In genomic region chr11:115634109-115634508, GRCm38 (mm10) we compare ENCODE assay signal across 1 mouse cellular context.
TF ChIP-seq lines count a peak whose summit lies in the region.

No protein-coding gene starts in this region.

TF ChIP-seq in CH12.LX, 34 proteins besides CTCF, POLR2A, EP300 and RAD21 (continued from another document):
- peak; percentile 71 for TF ChIP-seq USF1 (IDR thresholded peaks at IDR 0.05; ENCODE audit: low read depth, low read length)
- TF ChIP-seq PAX5 (IDR thresholded peaks at IDR 0.05; ENCODE audit: low read length) = no peak
- no peak for TF ChIP-seq MAZ (IDR thresholded peaks at IDR 0.05; ENCODE audit: low read depth, low read length)
- TF ChIP-seq GABPA (IDR thresholded peaks at IDR 0.05; ENCODE audit: insufficient replicate concordance, low read depth, low read length) = no peak
- no peak for TF ChIP-seq SMC3 (IDR thresholded peaks at IDR 0.05; ENCODE audit: low read depth, low read length)
- TF ChIP-seq CHD2 (IDR thresholded peaks at IDR 0.05; ENCODE audit: low read length) = peak; percentile 45
- 0 out of 2 replicates have a peak, but pooled peaks have one; percentile 8 for TF ChIP-seq NRF1 (IDR thresholded peaks at IDR 0.05; ENCODE audit: low read depth, low read length)
- no peak for TF ChIP-seq ZMIZ1 (IDR thresholded peaks at IDR 0.05; ENCODE audit: low read depth, low read length)
- TF ChIP-seq ZNF384 (IDR thresholded peaks at IDR 0.05; ENCODE audit: low read depth, low read length) = no peak
- TF ChIP-seq RCOR1 (conservative IDR thresholded peaks at IDR 0.05; ENCODE audit: low read depth, low read length) = no peak; the same call in 1 of the 2 replicates
- TF ChIP-seq MAFK (IDR thresholded peaks at IDR 0.05; ENCODE audit: insufficient replicate concordance, low read length) = no peak
- peak; percentile 69; the same call in 1 of the 2 replicates for TF ChIP-seq MAX (IDR thresholded peaks at IDR 0.05; ENCODE audit: low read length)
- no peak for TF ChIP-seq KAT2A (IDR thresholded peaks at IDR 0.05; ENCODE audit: insufficient replicate concordance, low read length)
TF ChIP-seq in CH12.LX: peak in this region for 14.
